Mouse (Mus musculus): ENCODE results near the gene Gtsf1l. TPM values are rescaled to one million over a fixed set of nuclear protein-coding genes. Genes with fewer than 3 reads are reported as not detected.
"Not testable (repeated sequence)": the region's sequence is repeated elsewhere in the genome, so short reads cannot be mapped to it uniquely, and the experiment has no call there.

Gtsf1l gene
- polyA plus RNA-seq, 2 experiments, result not detected

DNA sequence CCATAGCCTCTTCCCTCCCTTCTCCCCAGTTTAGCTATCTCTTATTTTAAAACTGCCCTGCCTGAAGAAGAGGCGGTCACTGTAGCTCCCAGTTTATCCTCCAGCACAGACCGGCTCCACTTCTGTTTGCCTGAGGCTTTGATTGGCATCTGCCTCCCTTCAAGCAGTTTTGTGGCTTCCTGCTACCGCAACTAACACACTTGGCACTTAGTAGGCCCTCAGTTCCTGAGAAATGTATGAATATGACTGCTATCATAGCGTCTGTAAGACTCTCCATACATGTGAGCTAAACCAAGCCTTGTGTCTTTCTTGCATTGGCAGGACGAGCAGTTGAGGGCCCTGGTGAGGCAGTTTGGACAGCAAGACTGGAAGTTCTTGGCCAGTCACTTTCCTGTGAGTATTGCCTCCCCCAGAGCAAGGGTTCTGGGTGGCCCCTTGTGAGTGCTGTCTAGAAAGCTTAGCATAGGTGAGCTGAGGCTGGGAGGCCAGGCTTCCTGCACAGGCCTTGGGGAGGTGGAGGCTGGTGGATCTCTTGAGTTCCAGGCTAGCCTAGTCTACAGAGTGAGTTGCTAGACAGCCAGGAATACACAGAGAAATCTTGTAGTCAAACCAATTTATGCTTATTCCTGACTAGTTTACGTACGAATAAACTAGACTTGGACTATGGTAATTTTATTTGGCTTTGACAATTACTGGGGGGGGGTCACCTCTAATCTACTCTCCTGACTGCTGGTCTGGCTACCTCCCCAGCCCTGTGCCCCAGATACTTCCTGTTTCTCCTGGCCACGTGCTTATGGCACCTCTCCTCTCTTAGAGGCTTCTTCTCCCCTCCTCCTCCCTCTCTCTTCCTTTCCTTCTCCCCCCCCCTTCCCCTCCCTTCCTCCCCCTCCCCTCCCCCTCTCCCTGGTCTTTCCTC lies 26.2 kb downstream of the Gtsf1l start:
- peaks cover 5 to 20% of the 10 kb centered on the region in 2 experiments; a peak in 3 of 4 replicates for H3K4me1 ChIP-seq (replicated peaks; ENCODE audit: control insufficient read depth in 2 of 2, insufficient read depth in 2 of 2, low read length in 1 of 2)
- 51% methylated on average over 8 of the region's 8 CpGs for WGBS (ENCODE audit: insufficient replicate concordance)
- TF ChIP-seq CTCF (IDR thresholded peaks at IDR 0.05; ENCODE audit: low read depth) (no peak), EP300 (IDR thresholded peaks at IDR 0.05; ENCODE audit: low read depth) (no peak)
- peaks cover 60% of the 10 kb centered on the region for H3K36me3 ChIP-seq (replicated peaks; ENCODE audit: control insufficient read depth, insufficient read depth, low read depth)
- no peak for DNase-seq (ENCODE audit: low read depth in 3 of 3, low spot score in 3 of 3)
- no peak for ATAC-seq (ENCODE audit: insufficient read depth)
- no peak overlapping the region for H3K27ac ChIP-seq
- H3K9me3 ChIP-seq (ENCODE audit: control insufficient read depth, low read length), result no peaks in the 10 kb centered on the region
- no peak overlapping the region for H3K4me3 ChIP-seq (ENCODE audit: insufficient read depth in 1 of 2, low read depth in 2 of 2, low read length in 2 of 2)
- H3K9ac ChIP-seq (replicated peaks), result no peak overlapping the region; the same call in 1 of the 2 replicates
- no peaks in the 10 kb centered on the region for H3K27me3 ChIP-seq (ENCODE audit: control insufficient read depth, insufficient read depth, low read length)
- no peak overlapping the region for H3K4me2 ChIP-seq (ENCODE audit: low read depth)

DNA sequence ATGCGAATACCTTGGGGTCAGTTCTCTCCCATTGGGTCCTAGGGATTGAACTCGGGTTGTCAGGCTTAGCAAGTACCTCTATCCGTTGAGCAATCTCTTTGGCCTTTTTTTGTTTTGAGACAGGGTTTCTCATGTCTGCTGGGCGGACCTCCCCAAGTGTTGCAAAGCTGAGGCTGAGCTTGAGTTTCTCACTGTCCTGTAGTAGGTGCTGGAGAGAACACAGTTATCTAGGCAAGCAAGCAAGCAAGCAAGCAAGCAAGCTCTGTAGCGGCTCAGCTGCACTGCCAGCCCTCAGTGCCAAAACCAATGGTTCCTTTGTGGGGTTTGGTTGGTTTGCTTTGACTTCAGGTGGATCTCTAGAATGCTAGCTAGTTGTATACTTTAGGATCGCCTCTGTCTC lies 27.0 kb downstream of the Gtsf1l start:
- peaks cover 53% of the 10 kb centered on the region for H3K36me3 ChIP-seq (replicated peaks; ENCODE audit: control insufficient read depth, insufficient read depth, low read depth)
- no peak overlapping the region for H3K27ac ChIP-seq
- 57% methylated on average over 6 of the region's 6 CpGs for WGBS (ENCODE audit: insufficient replicate concordance)

DNA sequence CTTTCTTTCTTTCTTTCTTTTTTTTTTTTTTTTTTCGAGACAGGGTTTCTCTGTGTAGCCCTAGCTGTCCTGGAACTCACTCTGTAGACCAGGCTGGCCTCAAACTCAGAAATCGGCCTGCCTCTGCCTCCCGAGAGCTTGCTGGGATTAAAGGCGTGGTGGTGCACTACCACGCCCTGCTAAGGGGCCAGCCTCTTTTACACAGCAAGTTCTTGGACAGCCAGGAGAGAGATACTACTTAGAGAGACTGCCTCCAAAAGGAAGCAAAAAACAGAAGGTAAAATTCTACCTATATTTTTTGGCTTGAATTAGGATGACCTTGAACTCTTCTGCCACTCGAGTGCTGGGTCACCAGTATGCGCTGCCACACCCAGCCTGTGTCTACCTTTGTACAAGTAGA lies 28.7 kb downstream of the Gtsf1l start:
- H3K4me2 ChIP-seq (ENCODE audit: low read depth); DNase-seq (ENCODE audit: low read depth in 3 of 3, low spot score in 3 of 3); H3K9me3 ChIP-seq (ENCODE audit: control insufficient read depth, low read length); H3K27me3 ChIP-seq (ENCODE audit: control insufficient read depth, insufficient read depth, low read length); H3K9ac ChIP-seq (replicated peaks); H3K27ac ChIP-seq; H3K4me3 ChIP-seq (ENCODE audit: insufficient read depth in 1 of 2, low read depth in 2 of 2, low read length in 2 of 2); ATAC-seq (ENCODE audit: insufficient read depth): not testable (repeated sequence)
- Histone ChIP-seq H3K36me3 (replicated peaks; ENCODE audit: control insufficient read depth, insufficient read depth, low read depth) (peaks cover 36% of the 10 kb centered on the region), H3K4me1 (replicated peaks; ENCODE audit: control insufficient read depth in 2 of 2, insufficient read depth in 2 of 2, low read length in 1 of 2) (peaks cover 11 to 34% of the 10 kb centered on the region in 2 experiments)
- WGBS (ENCODE audit: insufficient replicate concordance), result 71% methylated on average over 7 of the region's 7 CpGs

More for the DNA sequence above, 27.0 kb downstream of the Gtsf1l start:
- Histone ChIP-seq H3K4me2 (ENCODE audit: low read depth) (no peak overlapping the region), H3K27me3 (ENCODE audit: control insufficient read depth, insufficient read depth, low read length) (no peaks in the 10 kb centered on the region), H3K9me3 (ENCODE audit: control insufficient read depth, low read length) (no peaks in the 10 kb centered on the region), H3K4me1 (replicated peaks; ENCODE audit: control insufficient read depth in 2 of 2, insufficient read depth in 2 of 2, low read length in 1 of 2) (peaks cover 9 to 29% of the 10 kb centered on the region in 2 experiments), H3K4me3 (ENCODE audit: insufficient read depth in 1 of 2, low read depth in 2 of 2, low read length in 2 of 2) (no peak overlapping the region), H3K9ac (replicated peaks) (no peak overlapping the region)
- DNase-seq (ENCODE audit: low read depth in 3 of 3, low spot score in 3 of 3), result no peak
- ATAC-seq (ENCODE audit: insufficient read depth), result no peak
- TF ChIP-seq CTCF (IDR thresholded peaks at IDR 0.05; ENCODE audit: low read depth) (no peak), EP300 (IDR thresholded peaks at IDR 0.05; ENCODE audit: low read depth) (no peak)

DNA sequence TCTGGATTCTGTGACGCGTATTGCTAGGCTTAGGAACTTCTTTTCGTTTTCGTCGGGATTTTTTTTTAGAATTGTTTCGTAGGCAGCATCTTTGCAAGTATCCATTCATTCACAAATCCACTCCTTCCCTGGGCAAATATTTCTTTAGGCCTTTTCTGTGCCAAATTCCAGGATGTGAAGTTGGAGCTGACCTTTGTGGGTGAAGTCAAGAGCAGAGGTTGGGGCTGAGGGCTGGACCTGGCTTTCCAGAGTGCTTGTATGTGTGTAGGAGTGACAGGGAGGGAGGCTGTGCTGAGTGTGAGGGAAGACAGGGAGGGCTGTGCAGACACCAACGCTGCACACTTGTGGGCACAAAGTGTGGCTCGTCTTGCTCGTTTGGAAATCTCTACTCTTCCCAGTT lies 31.1 kb downstream of the Gtsf1l start:
- Histone ChIP-seq H3K9ac (replicated peaks) (no peak overlapping the region), H3K36me3 (replicated peaks; ENCODE audit: control insufficient read depth, insufficient read depth, low read depth) (peaks cover 16% of the 10 kb centered on the region), H3K4me1 (replicated peaks; ENCODE audit: control insufficient read depth in 2 of 2, insufficient read depth in 2 of 2, low read length in 1 of 2) (peaks cover 14 to 39% of the 10 kb centered on the region in 2 experiments), H3K4me2 (ENCODE audit: low read depth) (peak overlapping the region; percentile 70), H3K9me3 (ENCODE audit: control insufficient read depth, low read length) (no peaks in the 10 kb centered on the region), H3K4me3 (ENCODE audit: insufficient read depth in 1 of 2, low read depth in 2 of 2, low read length in 2 of 2) (peak overlapping the region; percentile 84 to 90; a peak in 3 of 4 replicates), H3K27me3 (ENCODE audit: control insufficient read depth, insufficient read depth, low read length) (no peaks in the 10 kb centered on the region), H3K27ac (no peak overlapping the region)
- no peak for ATAC-seq (ENCODE audit: insufficient read depth)
- DNase-seq (ENCODE audit: low read depth in 3 of 3, low spot score in 3 of 3), result no peak
- 81% methylated on average over 9 of the region's 9 CpGs for WGBS (ENCODE audit: insufficient replicate concordance)
- TF ChIP-seq EP300 (IDR thresholded peaks at IDR 0.05; ENCODE audit: low read depth), result no peak
- TF ChIP-seq CTCF (IDR thresholded peaks at IDR 0.05; ENCODE audit: low read depth), result 0 out of 2 replicates have a peak, but pooled peaks have one; percentile 1

DNA sequence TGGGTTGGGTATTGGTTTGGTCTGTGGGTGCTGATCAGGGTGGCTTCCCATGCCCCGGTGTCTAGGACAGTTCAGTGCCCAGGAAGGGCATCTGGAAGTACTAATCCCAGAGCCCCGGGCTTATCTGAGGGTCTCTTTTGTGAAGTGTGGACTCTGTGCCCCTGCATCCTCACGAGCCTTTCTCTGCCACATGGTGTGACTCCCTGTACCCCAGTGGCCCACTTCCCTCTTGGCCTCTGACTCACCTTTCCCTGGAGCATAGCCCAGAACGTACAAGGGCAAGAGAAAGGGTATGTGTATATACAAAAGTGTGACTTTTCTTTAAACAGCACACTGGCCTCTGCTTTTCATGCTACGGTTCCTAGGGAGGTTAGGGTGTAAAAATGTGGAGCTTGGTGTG lies 31.9 kb downstream of the Gtsf1l start:
- peak overlapping the region; percentile 87 for H3K9ac ChIP-seq (replicated peaks)
- H3K9me3 ChIP-seq (ENCODE audit: control insufficient read depth, low read length), result no peaks in the 10 kb centered on the region
- 27% methylated on average over 5 of the region's 5 CpGs for WGBS (ENCODE audit: insufficient replicate concordance)
- peak overlapping the region; percentile 53 for H3K27ac ChIP-seq
- TF ChIP-seq EP300 (IDR thresholded peaks at IDR 0.05; ENCODE audit: low read depth) (no peak), CTCF (IDR thresholded peaks at IDR 0.05; ENCODE audit: low read depth) (no peak)
- peak overlapping the region; percentile 84 to 90 for H3K4me3 ChIP-seq (ENCODE audit: insufficient read depth in 1 of 2, low read depth in 2 of 2, low read length in 2 of 2)
- peaks cover 10% of the 10 kb centered on the region for H3K36me3 ChIP-seq (replicated peaks; ENCODE audit: control insufficient read depth, insufficient read depth, low read depth)
- no peaks in the 10 kb centered on the region for H3K27me3 ChIP-seq (ENCODE audit: control insufficient read depth, insufficient read depth, low read length)
- H3K4me1 ChIP-seq (replicated peaks; ENCODE audit: control insufficient read depth in 2 of 2, insufficient read depth in 2 of 2, low read length in 1 of 2), result peaks cover 14 to 33% of the 10 kb centered on the region in 2 experiments
- ATAC-seq (ENCODE audit: insufficient read depth) (no peak), DNase-seq (ENCODE audit: low read depth in 3 of 3, low spot score in 3 of 3) (no peak)
- H3K4me2 ChIP-seq (ENCODE audit: low read depth), result peak overlapping the region; percentile 70
